Mouse (Mus musculus) midbrain, embryonic 15.5 days (tissue): ENCODE measurements at regions not wholly inside any gene's neighbourhood (a gene's known extent, or its start where the extent isn't known, plus 50 kb on each side); places are given as distances from the start of the nearest gene placed in this dataset.
A peak's percentile ranks its signal among the peaks of the same experiment; 100 is the strongest.

ENCODE experiments used
- ATAC-seq: fragments of 200-750 bp; cut with Nextera tagmentation; replicated peaks from 2 replicates; pipeline ENCODE4 v1.8.0; 2017; ENCODE audit warnings: moderate TSS enrichment
- H3K27ac ChIP-seq: fragments of 300-500 bp; sonication (generic); 2 replicates; pipeline ENCODE4 v1.5.1; 2015; ENCODE audit warnings: mild to moderate bottlenecking, inconsistent platforms
- H3K27me3 ChIP-seq: fragments of 300-500 bp; sonication (generic); replicated peaks from 2 replicates; pipeline ENCODE4 v1.6.1; 2015; ENCODE audit warnings: inconsistent platforms
- H3K36me3 ChIP-seq: fragments of 300-500 bp; sonication (generic); replicated peaks from 2 replicates; pipeline ENCODE4 v1.6.1; 2015; ENCODE audit warnings: inconsistent platforms
- H3K4me1 ChIP-seq: fragments of 300-500 bp; sonication (generic); 2 replicates; pipeline ENCODE4 v1.6.1; 2015; ENCODE audit warnings: inconsistent platforms
- H3K4me2 ChIP-seq: fragments of 300-500 bp; sonication (generic); 2 replicates; pipeline ENCODE4 v1.6.1; 2015; ENCODE audit warnings: inconsistent platforms, mild to moderate bottlenecking, moderate library complexity
- H3K4me3 ChIP-seq: fragments of 300-500 bp; sonication (generic); 2 replicates; pipeline ENCODE4 v1.5.1; 2015; ENCODE audit warnings: mild to moderate bottlenecking, inconsistent platforms
- H3K9ac ChIP-seq: fragments of 300-500 bp; sonication (generic); 2 replicates; pipeline ENCODE4 v1.6.1; 2015; ENCODE audit warnings: mild to moderate bottlenecking, inconsistent platforms
- H3K9me3 ChIP-seq: fragments of 300-500 bp; sonication (generic); 2 replicates; pipeline ENCODE4 v1.6.1; 2016; ENCODE audit warnings: inconsistent platforms
- WGBS: fragments of 180-500 bp; shearing (Covaris S2); methylation state at CpG from one replicate; pipeline ENCODE4 v1.1.7; 2015; ENCODE audit warnings: mixed read lengths; 5-methylcytosine and 5-hydroxymethylcytosine counted together

GRCm38 (mm10) chr1:154113291-154114050 is 87.5 kb upstream of the Zfp648 start:
- Histone ChIP-seq H3K27me3 (no peaks in the 10 kb centered on the region), H3K36me3 (no peaks in the 10 kb centered on the region), H3K9ac (no peak overlapping the region), H3K4me1 (no peaks in the 10 kb centered on the region; the same call in 1 of the 2 replicates), H3K4me3 (no peak overlapping the region), H3K27ac (no peak overlapping the region), H3K4me2 (no peak overlapping the region), H3K9me3 (no peaks in the 10 kb centered on the region)
- no peak for ATAC-seq
- 85% methylated on average over 12 of the region's 12 CpGs for WGBS

DNA sequence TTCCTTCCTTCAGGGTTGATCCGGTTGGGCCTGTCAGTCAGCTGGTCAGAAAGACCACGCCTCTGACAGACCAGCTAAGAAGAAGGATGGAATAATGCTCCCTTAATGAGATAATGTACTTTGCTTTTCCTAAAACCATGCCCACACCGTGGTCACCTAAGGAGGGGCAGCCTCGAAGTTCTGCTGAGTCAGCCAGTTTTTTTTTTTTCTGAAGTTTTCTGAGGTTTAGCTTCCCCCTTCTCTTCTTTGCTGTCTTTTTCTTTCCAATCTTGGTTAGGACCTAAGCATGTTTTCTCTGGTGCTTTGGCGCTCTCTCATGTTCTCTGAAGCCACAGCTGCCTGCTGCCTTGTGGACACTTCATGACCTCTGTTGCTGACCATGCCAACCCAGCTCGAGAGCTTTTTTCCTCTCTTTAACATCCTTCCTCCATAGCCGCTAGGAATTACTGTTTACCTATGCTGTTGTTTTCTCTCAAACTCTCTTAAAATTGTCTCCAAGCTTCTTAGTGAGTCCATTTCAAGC is 84.7 kb upstream of the Zfp648 start:
- WGBS: 80% methylated on average over 7 of the region's 7 CpGs
- Histone ChIP-seq H3K27ac (no peak overlapping the region), H3K9ac (no peak overlapping the region), H3K4me2 (no peak overlapping the region), H3K27me3 (no peaks in the 10 kb centered on the region), H3K4me1 (no peaks in the 10 kb centered on the region; the same call in 1 of the 2 replicates), H3K9me3 (no peaks in the 10 kb centered on the region), H3K36me3 (no peaks in the 10 kb centered on the region), H3K4me3 (no peak overlapping the region)
- ATAC-seq: no peak

GRCm38 (mm10) chr1:154117346-154117687 is 83.7 kb upstream of the Zfp648 start:
- no peak for ATAC-seq
- H3K27ac ChIP-seq: no peak overlapping the region
- H3K4me1 ChIP-seq: no peaks in the 10 kb centered on the region; the same call in 1 of the 2 replicates
- 41% methylated on average over 11 of the region's 11 CpGs for WGBS
- peak overlapping the region; percentile 19; the same call in 1 of the 2 replicates for H3K4me2 ChIP-seq
- no peaks in the 10 kb centered on the region for H3K36me3 ChIP-seq
- no peaks in the 10 kb centered on the region for H3K27me3 ChIP-seq
- H3K9ac ChIP-seq: no peak overlapping the region
- H3K9me3 ChIP-seq: no peaks in the 10 kb centered on the region
- no peak overlapping the region for H3K4me3 ChIP-seq

- no peak overlapping the region for H3K4me3 ChIP-seq
- 46% methylated on average over 20 of the region's 20 CpGs for WGBS
- no peaks in the 10 kb centered on the region for H3K36me3 ChIP-seq
- no peaks in the 10 kb centered on the region for H3K27me3 ChIP-seq
- H3K4me1 ChIP-seq: no peaks in the 10 kb centered on the region; the same call in 1 of the 2 replicates
- no peak overlapping the region for H3K27ac ChIP-seq
- no peaks in the 10 kb centered on the region for H3K9me3 ChIP-seq
- no peak overlapping the region for H3K9ac ChIP-seq
- H3K4me2 ChIP-seq: peak overlapping the region; percentile 19; the same call in 1 of the 2 replicates
- no peak for ATAC-seq
Observed at GRCm38 (mm10) chr1:154117688-154118373, 83.2 kb upstream of the Zfp648 start.

GRCm38 (mm10) chr1:154118374-154119004 is 82.5 kb upstream of the Zfp648 start:
- no peak overlapping the region for H3K27ac ChIP-seq
- H3K4me3 ChIP-seq: no peak overlapping the region
- no peak for ATAC-seq

GRCm38 (mm10) chr1:154119611-154120010 is 81.4 kb upstream of the Zfp648 start:
- H3K9me3 ChIP-seq: no peaks in the 10 kb centered on the region
- 88% methylated on average over 5 of the region's 5 CpGs for whole genome bisulfite sequencing
- no peak overlapping the region for H3K9ac ChIP-seq
- H3K27ac ChIP-seq: no peak overlapping the region
- no peaks in the 10 kb centered on the region; the same call in 1 of the 2 replicates for H3K4me1 ChIP-seq
- H3K4me3 ChIP-seq: no peak overlapping the region
- H3K36me3 ChIP-seq: no peaks in the 10 kb centered on the region
- no peaks in the 10 kb centered on the region for H3K27me3 ChIP-seq
- ATAC-seq: no peak
- H3K4me2 ChIP-seq: no peak overlapping the region

More at GRCm38 (mm10) chr1:154118374-154119004, 82.5 kb upstream of the Zfp648 start:
- no peaks in the 10 kb centered on the region for H3K9me3 ChIP-seq
- no peaks in the 10 kb centered on the region; the same call in 1 of the 2 replicates for H3K4me1 ChIP-seq
- H3K27me3 ChIP-seq: no peaks in the 10 kb centered on the region
- H3K9ac ChIP-seq: no peak overlapping the region
- 47% methylated on average over 10 of the region's 10 CpGs for WGBS
- H3K36me3 ChIP-seq: no peaks in the 10 kb centered on the region
- H3K4me2 ChIP-seq: no peak overlapping the region

GRCm38 (mm10) chr1:154120693-154121092 is 80.3 kb upstream of the Zfp648 start:
- ATAC-seq: no peak
- Histone ChIP-seq H3K9me3 (no peaks in the 10 kb centered on the region), H3K9ac (no peak overlapping the region), H3K4me1 (no peaks in the 10 kb centered on the region; the same call in 1 of the 2 replicates), H3K4me3 (no peak overlapping the region), H3K36me3 (no peaks in the 10 kb centered on the region), H3K4me2 (no peak overlapping the region), H3K27ac (no peak overlapping the region), H3K27me3 (no peaks in the 10 kb centered on the region)
- 57% methylated on average over 1 of the region's 1 CpGs for WGBS

DNA sequence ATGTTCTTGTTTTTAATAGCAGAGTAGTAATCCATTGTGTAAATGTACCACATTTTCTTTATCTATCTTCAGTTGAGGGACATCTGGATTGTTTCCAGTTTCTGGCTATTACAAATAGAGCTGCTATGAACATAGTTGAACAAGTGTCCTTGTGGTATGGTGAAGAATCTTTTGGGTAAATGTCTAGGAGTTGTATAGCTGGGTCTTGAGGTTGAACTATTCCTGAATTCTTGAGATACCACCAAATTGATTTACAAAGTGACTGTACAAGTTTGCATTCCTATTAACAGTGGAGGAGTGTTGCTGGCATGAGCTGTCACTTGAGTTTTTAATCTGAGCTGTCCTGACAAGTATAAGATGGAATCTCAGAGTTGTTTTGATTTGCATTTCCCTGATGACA is 76.0 kb upstream of the Zfp648 start:
- H3K9me3 ChIP-seq: no peaks in the 10 kb centered on the region
- no peak overlapping the region for H3K27ac ChIP-seq
- H3K9ac ChIP-seq: no peak overlapping the region
- ATAC-seq: no peak
- H3K27me3 ChIP-seq: no peaks in the 10 kb centered on the region
- H3K4me1 ChIP-seq: no peaks in the 10 kb centered on the region
- H3K4me2 ChIP-seq: no peak overlapping the region
- no peaks in the 10 kb centered on the region for H3K36me3 ChIP-seq
- no peak overlapping the region for H3K4me3 ChIP-seq

DNA sequence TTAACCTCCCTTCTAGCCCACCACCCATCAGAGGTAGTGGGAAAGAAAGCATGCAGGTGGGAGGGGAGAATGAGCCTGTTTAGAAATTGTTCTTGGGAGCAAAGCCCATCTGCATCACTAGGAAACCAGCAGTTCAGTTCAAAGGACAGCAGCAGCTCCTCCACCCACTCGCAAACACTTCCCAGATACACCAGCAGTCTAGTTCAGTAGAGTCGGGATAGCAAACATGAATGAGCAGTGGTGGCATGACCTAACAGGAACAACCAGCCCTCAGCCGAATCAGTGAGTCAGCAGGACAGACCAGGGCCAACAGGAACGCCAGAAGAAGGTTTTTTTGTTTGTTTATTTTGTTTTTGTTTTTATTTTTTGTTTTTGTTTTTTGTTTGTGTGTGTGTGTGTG is 74.5 kb upstream of the Zfp648 start:
- no peak overlapping the region for H3K4me2 ChIP-seq
- ATAC-seq: no peak
- WGBS: 78% methylated on average over 4 of the region's 4 CpGs
- no peak overlapping the region for H3K9ac ChIP-seq
- H3K4me1 ChIP-seq: no peaks in the 10 kb centered on the region
- no peak overlapping the region for H3K4me3 ChIP-seq
- no peaks in the 10 kb centered on the region for H3K9me3 ChIP-seq
- no peak overlapping the region for H3K27ac ChIP-seq
- no peaks in the 10 kb centered on the region for H3K36me3 ChIP-seq
- no peaks in the 10 kb centered on the region for H3K27me3 ChIP-seq

DNA sequence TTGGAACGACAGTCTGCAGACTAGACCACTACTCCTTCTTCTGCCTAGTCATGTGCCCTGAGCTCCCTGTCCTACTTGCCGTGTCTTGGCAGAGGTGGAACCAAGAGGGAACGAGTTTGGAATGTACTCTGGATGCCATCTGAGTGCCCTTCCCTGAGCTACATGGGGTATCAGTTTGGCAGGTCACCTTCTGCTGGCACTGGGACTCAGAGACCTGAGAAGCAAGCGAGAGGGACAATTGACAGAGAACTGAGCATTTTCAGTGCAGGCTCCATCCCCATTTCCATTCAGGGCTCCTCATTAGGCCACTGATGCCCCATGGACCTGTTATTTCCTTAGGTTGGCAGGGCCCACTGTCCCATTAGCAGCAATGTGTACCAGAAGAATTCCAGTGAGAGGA is 61.5 kb upstream of the Zfp648 start:
- ATAC-seq: no peak
- H3K4me3 ChIP-seq: no peak overlapping the region
- no peaks in the 10 kb centered on the region for H3K4me1 ChIP-seq
- no peaks in the 10 kb centered on the region for H3K36me3 ChIP-seq
- 80% methylated on average over 4 of the region's 4 CpGs for WGBS
- no peak overlapping the region for H3K4me2 ChIP-seq
- no peak overlapping the region for H3K9ac ChIP-seq
- H3K27ac ChIP-seq: no peak overlapping the region
- no peaks in the 10 kb centered on the region for H3K9me3 ChIP-seq
- H3K27me3 ChIP-seq: no peaks in the 10 kb centered on the region

DNA sequence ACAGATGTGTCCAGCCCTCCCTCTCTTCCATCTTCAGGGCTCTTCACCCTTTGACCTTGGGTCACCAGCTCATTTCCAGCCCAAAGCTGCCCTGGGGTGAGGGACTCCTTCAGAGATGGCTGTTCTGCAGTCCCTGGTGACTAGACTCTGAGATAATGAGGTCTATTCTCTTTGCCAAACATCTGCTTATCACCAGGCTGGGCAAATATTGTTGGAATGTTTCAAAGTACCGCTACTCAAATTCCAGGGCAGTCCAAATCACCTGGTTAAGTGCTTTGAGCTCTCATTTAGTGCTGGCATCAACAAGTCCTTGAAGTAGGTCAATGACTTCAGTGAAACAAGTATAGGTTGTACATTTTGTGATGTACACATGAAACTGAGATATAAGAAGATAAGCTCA is 57.3 kb upstream of the Zfp648 start:
- Histone ChIP-seq H3K4me3 (no peak overlapping the region), H3K4me1 (no peaks in the 10 kb centered on the region), H3K27me3 (no peaks in the 10 kb centered on the region), H3K27ac (no peak overlapping the region), H3K9me3 (no peaks in the 10 kb centered on the region), H3K9ac (no peak overlapping the region), H3K36me3 (no peaks in the 10 kb centered on the region), H3K4me2 (no peak overlapping the region)
- no peak for ATAC-seq
- WGBS: 74% methylated on average over 1 of the region's 1 CpGs

DNA sequence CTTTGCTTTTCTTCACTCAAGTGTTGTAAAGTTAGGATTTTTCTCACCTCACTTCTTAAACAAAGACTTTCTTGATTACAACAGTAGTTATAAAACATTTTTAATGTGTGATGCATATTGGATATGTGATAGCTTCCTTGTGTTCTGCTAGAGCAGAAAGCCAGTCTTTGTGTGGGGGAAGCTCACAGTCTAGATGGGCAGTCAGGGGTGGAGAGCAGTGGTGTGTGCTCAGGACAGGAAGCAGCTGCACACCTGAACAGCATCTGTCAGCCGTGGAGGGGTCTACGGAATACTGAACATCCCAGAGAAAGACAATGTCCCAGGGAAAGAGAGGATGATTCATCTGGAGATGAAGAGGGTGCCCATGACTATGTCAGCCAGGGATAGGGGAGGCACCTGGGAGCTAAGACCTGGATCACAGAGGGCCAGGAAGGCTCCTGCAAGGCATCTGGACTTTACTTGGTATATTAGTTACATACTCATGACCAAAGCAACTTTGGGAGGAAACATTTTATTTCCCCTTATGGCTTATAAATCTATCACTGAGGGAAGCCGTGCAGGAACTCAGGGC is 53.9 kb upstream of the Zfp648 start:
- Histone ChIP-seq H3K27ac (no peak overlapping the region), H3K4me3 (no peak overlapping the region), H3K9ac (no peak overlapping the region), H3K36me3 (no peaks in the 10 kb centered on the region), H3K4me2 (no peak overlapping the region), H3K4me1 (peaks cover 10% of the 10 kb centered on the region), H3K9me3 (no peaks in the 10 kb centered on the region), H3K27me3 (no peaks in the 10 kb centered on the region)
- WGBS: 93% methylated on average over 3 of the region's 3 CpGs
- ATAC-seq: no peak
